Mouse (Mus musculus): ENCODE measurements around the gene Vps45. TPM values are rescaled to one million over a fixed set of nuclear protein-coding genes. Genes with fewer than 3 reads are reported as not detected.

The Vps45 gene
- total and polyA plus RNA-seq, 2 experiments from 2014 or later, result 10.5 to 49.4 TPM

GRCm38 (mm10) chr3:96084146-96084755 lies 26.0 kb upstream of the Vps45 start:
- Histone ChIP-seq H3K9me3 (replicated peaks; ENCODE audit: control insufficient read depth, low read length) (no peaks in the 10 kb centered on the region), H3K27ac (ENCODE audit: low read depth) (no peak overlapping the region), H3K4me1 (ENCODE audit: control insufficient read depth, insufficient read depth) (no peaks in the 10 kb centered on the region), H3K4me2 (ENCODE audit: low read depth, low read length) (no peak overlapping the region), H3K36me3 (replicated peaks; ENCODE audit: control insufficient read depth, insufficient read depth, low read length) (no peaks in the 10 kb centered on the region), H3K4me3 (ENCODE audit: low read depth, low read length) (no peak overlapping the region), H3K9ac (replicated peaks; ENCODE audit: low read depth, low read length) (no peak overlapping the region), H3K27me3 (ENCODE audit: control insufficient read depth, insufficient read depth, low read length) (no peaks in the 10 kb centered on the region)
- DNase-seq (ENCODE audit: low spot score), result no peak
- WGBS, result 79% methylated on average over 10 of the region's 10 CpGs
- ATAC-seq (ENCODE audit: insufficient read depth, low read depth), result no peak
- TF ChIP-seq EP300 (IDR thresholded peaks at IDR 0.05; ENCODE audit: low read depth), result no peak
- TF ChIP-seq CTCF (IDR thresholded peaks at IDR 0.05; ENCODE audit: low read depth), result no peak

- no peaks in the 10 kb centered on the region for H3K4me1 ChIP-seq (ENCODE audit: control insufficient read depth, insufficient read depth)
- WGBS, result 65% methylated on average over 15 of the region's 15 CpGs
Measured at GRCm38 (mm10) chr3:96082714-96083508, 24.6 kb upstream of the Vps45 start.

GRCm38 (mm10) chr3:96082100-96082499 lies 23.8 kb upstream of the Vps45 start:
- ATAC-seq (ENCODE audit: insufficient read depth, low read depth) (no peak), DNase-seq (ENCODE audit: low spot score) (no peak)
- Histone ChIP-seq H3K4me2 (ENCODE audit: low read depth, low read length) (no peak overlapping the region), H3K4me1 (ENCODE audit: control insufficient read depth, insufficient read depth) (no peaks in the 10 kb centered on the region), H3K4me3 (ENCODE audit: low read depth, low read length) (no peak overlapping the region), H3K36me3 (replicated peaks; ENCODE audit: control insufficient read depth, insufficient read depth, low read length) (no peaks in the 10 kb centered on the region), H3K27ac (ENCODE audit: low read depth) (no peak overlapping the region), H3K9ac (replicated peaks; ENCODE audit: low read depth, low read length) (no peak overlapping the region), H3K9me3 (replicated peaks; ENCODE audit: control insufficient read depth, low read length) (no peaks in the 10 kb centered on the region), H3K27me3 (ENCODE audit: control insufficient read depth, insufficient read depth, low read length) (no peaks in the 10 kb centered on the region)
- no peak for TF ChIP-seq CTCF (IDR thresholded peaks at IDR 0.05; ENCODE audit: low read depth)
- TF ChIP-seq EP300 (IDR thresholded peaks at IDR 0.05; ENCODE audit: low read depth), result no peak
- WGBS, result 80% methylated on average over 2 of the region's 2 CpGs

More at GRCm38 (mm10) chr3:96082714-96083508, 24.6 kb upstream of the Vps45 start:
- Histone ChIP-seq H3K4me3 (ENCODE audit: low read depth, low read length) (no peak overlapping the region), H3K4me2 (ENCODE audit: low read depth, low read length) (no peak overlapping the region), H3K27ac (ENCODE audit: low read depth) (no peak overlapping the region), H3K27me3 (ENCODE audit: control insufficient read depth, insufficient read depth, low read length) (no peaks in the 10 kb centered on the region), H3K9ac (replicated peaks; ENCODE audit: low read depth, low read length) (no peak overlapping the region), H3K36me3 (replicated peaks; ENCODE audit: control insufficient read depth, insufficient read depth, low read length) (no peaks in the 10 kb centered on the region), H3K9me3 (replicated peaks; ENCODE audit: control insufficient read depth, low read length) (no peaks in the 10 kb centered on the region)
- no peak for DNase-seq (ENCODE audit: low spot score)
- ATAC-seq (ENCODE audit: insufficient read depth, low read depth), result no peak
- TF ChIP-seq CTCF (IDR thresholded peaks at IDR 0.05; ENCODE audit: low read depth), result no peak
- TF ChIP-seq EP300 (IDR thresholded peaks at IDR 0.05; ENCODE audit: low read depth), result no peak

GRCm38 (mm10) chr3:96081650-96082049 lies 23.4 kb upstream of the Vps45 start:
- H3K4me2 ChIP-seq (ENCODE audit: low read depth, low read length), result no peak overlapping the region
- H3K27ac ChIP-seq (ENCODE audit: low read depth), result no peak overlapping the region
- no peaks in the 10 kb centered on the region for H3K27me3 ChIP-seq (ENCODE audit: control insufficient read depth, insufficient read depth, low read length)
- no peak overlapping the region for H3K4me3 ChIP-seq (ENCODE audit: low read depth, low read length)
- DNase-seq (ENCODE audit: low spot score) (no peak), ATAC-seq (ENCODE audit: insufficient read depth, low read depth) (no peak)
- no peaks in the 10 kb centered on the region for H3K9me3 ChIP-seq (replicated peaks; ENCODE audit: control insufficient read depth, low read length)
- no peak for TF ChIP-seq EP300 (IDR thresholded peaks at IDR 0.05; ENCODE audit: low read depth)
- no peak for TF ChIP-seq CTCF (IDR thresholded peaks at IDR 0.05; ENCODE audit: low read depth)
- no peaks in the 10 kb centered on the region for H3K36me3 ChIP-seq (replicated peaks; ENCODE audit: control insufficient read depth, insufficient read depth, low read length)
- no peak overlapping the region for H3K9ac ChIP-seq (replicated peaks; ENCODE audit: low read depth, low read length)
- H3K4me1 ChIP-seq (ENCODE audit: control insufficient read depth, insufficient read depth), result no peaks in the 10 kb centered on the region
- 84% methylated on average over 4 of the region's 4 CpGs for WGBS

GRCm38 (mm10) chr3:96081006-96081405 lies 22.7 kb upstream of the Vps45 start:
- peak; percentile 60 for DNase-seq (ENCODE audit: low spot score)
- WGBS, result 67% methylated on average over 1 of the region's 1 CpGs

More at GRCm38 (mm10) chr3:96081006-96081405, 22.7 kb upstream of the Vps45 start:
- peak; percentile 59 for TF ChIP-seq CTCF (IDR thresholded peaks at IDR 0.05; ENCODE audit: low read depth)
- TF ChIP-seq EP300 (IDR thresholded peaks at IDR 0.05; ENCODE audit: low read depth), result no peak
- no peak overlapping the region for H3K4me3 ChIP-seq (ENCODE audit: low read depth, low read length)
- no peak overlapping the region for H3K9ac ChIP-seq (replicated peaks; ENCODE audit: low read depth, low read length)
- no peak overlapping the region for H3K4me2 ChIP-seq (ENCODE audit: low read depth, low read length)
- H3K36me3 ChIP-seq (replicated peaks; ENCODE audit: control insufficient read depth, insufficient read depth, low read length), result no peaks in the 10 kb centered on the region
- no peaks in the 10 kb centered on the region for H3K9me3 ChIP-seq (replicated peaks; ENCODE audit: control insufficient read depth, low read length)
- no peak overlapping the region for H3K27ac ChIP-seq (ENCODE audit: low read depth)
- no peaks in the 10 kb centered on the region for H3K4me1 ChIP-seq (ENCODE audit: control insufficient read depth, insufficient read depth)
- ATAC-seq (ENCODE audit: insufficient read depth, low read depth), result 0 out of 2 replicates have a peak, but pooled peaks have one; percentile 39
- no peaks in the 10 kb centered on the region for H3K27me3 ChIP-seq (ENCODE audit: control insufficient read depth, insufficient read depth, low read length)
